Mouse (Mus musculus): Measurements from ENCODE around the gene Gm38392. TPM values are rescaled to one million over a fixed set of nuclear protein-coding genes. Genes with fewer than 3 reads are reported as not detected.

The Gm38392 gene
- not detected in 2 replicates for polyA plus RNA-seq (2012; rRNA removed; ENCODE audit: low replicate concordance)

DNA sequence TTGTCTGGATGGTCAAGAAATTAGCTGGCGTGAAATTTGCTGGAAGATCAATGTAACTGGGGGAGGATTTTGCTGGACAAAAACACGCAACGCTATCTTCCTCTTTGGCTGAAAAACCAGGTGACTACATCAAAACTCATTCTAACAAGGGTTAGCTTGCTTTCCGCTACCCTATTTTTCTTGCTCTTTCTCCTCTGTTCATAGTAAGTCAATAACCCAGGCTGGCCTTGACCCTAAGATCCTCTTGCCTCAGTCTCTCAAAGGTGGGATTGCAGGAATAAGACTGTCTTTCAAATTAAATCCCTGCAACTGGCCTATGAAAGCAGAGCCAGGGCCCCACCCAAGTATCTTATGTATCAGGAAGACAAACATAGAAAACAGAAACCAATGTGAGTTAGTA is at the start of gene Gm38392:
TSS of gene Gm38392 (minus strand) at position 101 of the 400 bp plus-strand sequence.

DNA sequence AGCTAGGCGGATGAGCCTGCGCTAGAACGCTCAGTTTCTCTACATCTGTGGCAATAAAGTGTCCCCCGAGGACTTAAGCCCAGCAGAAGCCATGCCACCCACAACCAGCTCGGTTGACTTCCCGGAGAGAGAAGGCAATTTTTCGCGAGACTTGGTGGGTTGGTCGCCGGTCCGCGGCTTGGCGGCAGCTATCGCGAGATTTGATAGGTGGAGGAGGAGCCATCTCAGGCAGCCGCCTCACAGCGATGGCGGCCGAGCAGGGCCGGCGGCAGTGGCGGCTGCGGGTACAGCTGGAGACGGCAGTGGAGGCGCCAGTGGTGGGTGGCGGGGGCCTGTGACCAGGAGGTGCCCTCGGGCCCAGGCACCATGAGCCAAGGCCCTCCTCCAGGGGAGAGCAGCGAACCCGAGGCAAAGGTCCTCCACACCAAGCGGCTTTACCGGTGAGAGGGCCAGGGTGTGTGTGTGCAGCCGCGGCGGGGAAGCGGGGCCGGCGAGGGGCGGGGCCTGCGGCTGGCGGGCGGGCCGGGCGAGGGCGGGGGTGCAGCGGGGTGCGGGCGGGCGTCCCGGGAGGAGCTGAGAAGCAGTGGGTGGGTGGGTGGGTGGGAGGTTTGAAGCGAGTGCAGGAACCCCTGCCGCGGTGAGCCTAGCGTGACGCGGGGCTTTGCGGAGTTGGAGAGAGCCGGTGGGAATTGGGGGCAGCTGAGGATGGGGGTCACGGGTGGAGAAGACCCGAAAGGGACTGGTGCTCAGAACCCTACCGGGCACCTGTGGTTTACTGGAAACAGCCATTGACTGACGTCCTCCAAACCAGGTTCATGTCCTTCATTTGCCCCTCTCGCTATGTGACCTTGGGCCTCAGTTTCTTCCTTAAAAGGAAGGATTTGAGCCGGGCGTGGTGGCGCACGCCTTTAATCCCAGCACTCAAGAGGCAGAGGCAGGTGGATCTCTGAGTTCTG is 49.3 kb upstream of the Gm38392 start, which contains the start of the genes Tmem79 and Smg5:
TSS of gene Tmem79 (minus strand) at position 91 of the 956 bp plus-strand sequence.
TSS of gene Smg5 (plus strand) at position 203 of the 956 bp plus-strand sequence.

DNA sequence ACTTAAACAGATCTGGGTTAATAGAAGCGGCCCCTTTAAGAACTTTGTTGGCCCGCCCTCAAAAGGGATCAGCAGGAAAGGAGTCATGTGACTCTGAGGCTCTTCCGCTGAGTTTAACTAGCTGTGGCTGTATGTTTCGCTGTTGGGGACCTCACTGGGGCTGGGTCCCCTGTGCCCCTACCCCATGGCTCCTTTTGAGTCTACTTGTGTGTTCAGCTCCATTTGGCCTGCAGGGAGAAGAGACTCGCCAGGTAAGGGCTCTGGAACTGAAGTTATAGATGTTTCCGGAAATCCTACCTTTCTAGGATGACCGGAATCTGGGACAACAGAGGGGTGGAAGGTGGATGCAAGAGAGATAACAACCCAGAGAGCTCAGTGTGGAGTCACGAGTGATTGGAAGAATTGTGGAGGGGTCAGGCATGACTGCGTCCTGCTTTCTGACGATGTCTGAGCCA is 38.0 kb upstream of the Gm38392 start, which contains the start of gene Glmp:
TSS of gene Glmp (plus strand) at position 73 of the 455 bp plus-strand sequence.

DNA sequence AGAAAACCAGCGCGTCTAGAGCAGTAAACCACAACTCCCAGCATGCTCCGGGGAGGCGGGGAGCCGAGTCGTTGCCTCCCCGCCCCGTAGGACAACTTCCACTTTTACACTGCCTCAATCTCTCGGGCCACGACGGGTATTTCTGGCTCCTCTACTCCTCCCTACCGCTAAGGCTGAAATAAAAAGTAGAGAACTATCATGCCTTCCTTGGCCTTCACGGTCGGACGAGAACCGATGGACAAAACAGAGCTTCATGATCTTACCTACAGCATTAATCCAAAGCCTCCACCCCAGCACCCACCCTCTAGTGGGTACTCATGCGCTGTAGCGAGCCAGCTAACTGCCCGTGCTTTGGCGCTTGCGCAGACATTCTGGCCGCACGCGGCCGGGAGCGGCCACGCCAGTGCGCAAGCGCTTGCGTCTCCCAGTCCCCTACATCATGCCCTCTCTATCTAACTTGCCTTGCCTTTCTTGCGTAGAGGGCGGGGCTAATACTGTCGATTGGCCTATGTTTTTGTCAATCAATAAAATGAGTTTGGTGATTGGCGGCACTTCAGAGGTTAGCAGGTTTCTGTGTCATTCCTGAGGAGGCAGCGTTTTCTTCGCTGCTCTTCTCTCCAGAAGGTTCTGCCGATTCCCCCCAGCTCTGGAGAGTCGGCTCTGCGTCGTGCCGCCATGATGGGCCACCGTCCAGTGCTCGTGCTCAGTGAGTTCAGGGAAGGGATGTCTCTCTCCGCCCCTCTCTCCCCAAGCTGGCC is 9.7 kb upstream of the Gm38392 start, which contains the start of the genes Tsacc and Cct3:
TSS of gene Tsacc (minus strand) at position 439 of the 758 bp plus-strand sequence.
TSS of gene Cct3 (plus strand) at position 556 of the 758 bp plus-strand sequence.

DNA sequence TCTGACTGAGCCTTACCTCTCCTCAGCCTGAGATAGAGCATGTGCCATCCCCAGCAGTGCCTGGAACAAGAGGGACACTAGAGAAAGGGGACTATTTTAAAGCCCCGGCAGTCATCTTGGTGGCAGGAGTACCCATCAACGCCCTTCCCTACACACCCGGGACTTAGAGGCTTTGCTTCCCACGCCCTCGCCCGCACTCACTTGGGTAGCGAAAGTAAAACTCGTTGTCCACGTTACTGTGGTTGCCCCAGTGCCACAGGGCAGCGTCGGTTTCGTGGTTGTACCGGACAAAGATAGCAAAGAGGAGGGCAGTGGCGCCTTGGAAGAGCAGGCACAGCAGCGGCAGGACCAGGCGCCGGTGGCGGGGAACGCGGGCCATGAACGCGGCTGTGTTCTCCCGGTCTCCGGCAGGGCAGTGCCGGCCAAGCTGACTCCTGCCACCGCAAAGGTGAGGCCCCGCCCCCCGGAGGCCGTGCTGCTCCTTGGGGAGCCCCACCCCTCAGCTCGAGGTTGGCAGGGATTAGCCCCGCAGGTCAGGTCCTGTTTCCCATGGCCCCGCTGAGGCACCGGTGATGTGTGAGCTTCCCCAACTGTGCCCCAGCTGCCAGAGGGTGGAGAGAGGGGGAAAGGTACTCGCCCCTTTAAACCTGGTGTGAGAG is 32.6 kb downstream of the Gm38392 start, which contains the start of gene Rhbg:
TSS of gene Rhbg (minus strand) at position 442 of the 659 bp plus-strand sequence.

Other genes with a start within 250 kb of the Gm38392 start
- gene Gpatch4, start 244.1 kb downstream of the Gm38392 start, polyA plus RNA-seq (2012; rRNA removed; ENCODE audit: low replicate concordance): 1.3 and 2.0 TPM in 2 replicates
- gene Naxe, start 228.7 kb downstream of the Gm38392 start, polyA plus RNA-seq (2012; rRNA removed; ENCODE audit: low replicate concordance): 38.0 and 41.8 TPM in 2 replicates
- gene Ttc24, start 208.9 kb downstream of the Gm38392 start, polyA plus RNA-seq (2012; rRNA removed; ENCODE audit: low replicate concordance): not detected in 2 replicates
- 9.2 and 13.0 TPM in 2 replicates for gene Iqgap3, start 205.2 kb downstream of the Gm38392 start, polyA plus RNA-seq (2012; rRNA removed; ENCODE audit: low replicate concordance)
- 58.2 and 67.0 TPM in 2 replicates for gene Mef2d, start 144.8 kb downstream of the Gm38392 start, polyA plus RNA-seq (2012; rRNA removed; ENCODE audit: low replicate concordance)
- gene Rhbg, start 32.5 kb downstream of the Gm38392 start, polyA plus RNA-seq (2012; rRNA removed; ENCODE audit: low replicate concordance): 12.4 and 47.3 TPM in 2 replicates
- gene Tsacc, start 9.8 kb upstream of the Gm38392 start, polyA plus RNA-seq (2012; rRNA removed; ENCODE audit: low replicate concordance): 0.83 and 1.6 TPM in 2 replicates
- gene Cct3, start 9.9 kb upstream of the Gm38392 start, polyA plus RNA-seq (2012; rRNA removed; ENCODE audit: low replicate concordance): 51.1 and 53.1 TPM in 2 replicates
- 130 and 216 TPM in 2 replicates for gene Glmp, start 37.8 kb upstream of the Gm38392 start, polyA plus RNA-seq (2012; rRNA removed; ENCODE audit: low replicate concordance)
- gene Tmem79, start 48.9 kb upstream of the Gm38392 start, polyA plus RNA-seq (2012; rRNA removed; ENCODE audit: low replicate concordance): 42.5 and 51.7 TPM in 2 replicates
- gene Smg5, start 49.0 kb upstream of the Gm38392 start, polyA plus RNA-seq (2012; rRNA removed; ENCODE audit: low replicate concordance): 49.4 and 79.7 TPM in 2 replicates
- gene Paqr6, start 77.4 kb upstream of the Gm38392 start, polyA plus RNA-seq (2012; rRNA removed; ENCODE audit: low replicate concordance): 3.5 and 4.6 TPM in 2 replicates
- gene Bglap3, start 85.5 kb upstream of the Gm38392 start, polyA plus RNA-seq (2012; rRNA removed; ENCODE audit: low replicate concordance): 3.7 and 5.3 TPM in 2 replicates
- gene Bglap2, start 91.5 kb upstream of the Gm38392 start, polyA plus RNA-seq (2012; rRNA removed; ENCODE audit: low replicate concordance): 0.92 TPM in 1 of 2 replicates, not detected in the other
- gene Bglap, start 97.3 kb upstream of the Gm38392 start, polyA plus RNA-seq (2012; rRNA removed; ENCODE audit: low replicate concordance): 2.2 and 3.3 TPM in 2 replicates
- 95.3 and 128 TPM in 2 replicates for gene Pmf1, start 123.1 kb upstream of the Gm38392 start, polyA plus RNA-seq (2012; rRNA removed; ENCODE audit: low replicate concordance)
- gene Slc25a44, start 137.9 kb upstream of the Gm38392 start, polyA plus RNA-seq (2012; rRNA removed; ENCODE audit: low replicate concordance): 19.7 and 31.1 TPM in 2 replicates
- gene Sema4a, start 174.0 kb upstream of the Gm38392 start, polyA plus RNA-seq (2012; rRNA removed; ENCODE audit: low replicate concordance): 187 and 317 TPM in 2 replicates
- 124 and 179 TPM in 2 replicates for gene Lmna, start 222.7 kb upstream of the Gm38392 start, polyA plus RNA-seq (2012; rRNA removed; ENCODE audit: low replicate concordance)
- 0.24 and 0.51 TPM in 2 replicates for gene Mex3a, start 245.2 kb upstream of the Gm38392 start, polyA plus RNA-seq (2012; rRNA removed; ENCODE audit: low replicate concordance)

Data from duodenum, adult 2 months (tissue).